Mouse (Mus musculus) gastrocnemius, postnatal 10 days (tissue): ENCODE measurements around the gene Olfr992. TPM values are rescaled to one million over a fixed set of nuclear protein-coding genes. Genes with fewer than 3 reads are reported as not detected.
"Not testable (repeated sequence)": the region's sequence is repeated elsewhere in the genome, so short reads cannot be mapped to it uniquely, and the experiment has no call there.

ENCODE experiments used
- DNase-seq: peaks from one replicate; pipeline ENCODE4 v3.0.0; 2021; ENCODE audit warnings: mixed read lengths
- long read RNA-seq, 2 experiments: library from polyadenylated mRNA; stranded (forward); transcript quantifications; one replicate each; pipeline ENCODE4 v2.0.0; 2021
- total RNA-seq, 2 experiments: library from RNA; stranded (reverse); gene quantifications; 2 replicates each; pipeline ENCODE4 v1.2.3; 2021

Gene Olfr992
- total RNA-seq = not detected
- long read RNA-seq, experiment 1 = 0 reads
- long read RNA-seq, experiment 2 = 0 reads

DNA sequence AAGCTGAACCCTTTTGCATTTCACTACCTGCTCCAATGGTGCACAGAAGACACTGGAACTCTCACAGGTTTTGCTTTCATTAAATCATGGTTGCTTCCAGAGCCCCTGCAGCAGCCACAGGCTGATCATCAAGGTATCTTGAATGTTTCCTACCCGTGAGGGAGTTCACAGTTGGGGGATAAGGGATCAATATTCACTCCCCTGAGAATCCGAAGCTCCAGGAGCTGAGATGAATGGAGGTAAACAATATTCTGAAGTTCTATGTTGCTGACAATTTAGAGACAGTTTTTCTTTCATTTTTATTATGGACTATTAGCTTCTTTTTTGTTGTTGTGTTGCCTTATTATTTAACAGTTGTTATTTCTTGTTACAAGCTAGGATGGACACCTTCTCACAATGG is at the start of gene Olfr992:
Gene Olfr992, minus strand, starts transcription at position 101 of the 400 bp plus-strand sequence.
- DNase-seq = no peak

DNA sequence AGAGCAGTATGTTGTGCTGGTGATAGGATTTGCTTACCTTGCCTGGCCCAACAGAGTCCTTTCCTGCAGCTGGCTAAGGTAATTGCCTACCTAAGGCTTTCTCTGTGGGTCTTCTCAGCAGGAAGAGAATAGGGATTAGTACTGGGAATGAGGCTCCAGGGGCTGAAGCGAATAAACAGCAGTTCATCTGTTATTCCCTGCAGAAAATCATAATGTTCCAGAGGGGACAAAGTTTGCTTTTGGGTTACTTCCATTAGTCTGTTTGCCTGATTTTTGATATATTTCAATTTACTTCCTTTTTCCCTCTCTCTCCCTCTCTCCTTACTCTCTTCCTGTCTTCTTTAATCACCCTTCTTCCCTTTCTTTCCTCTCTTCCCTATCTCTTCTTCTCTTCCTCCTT is 34.3 kb upstream of the Olfr992 start, which contains the start of gene Olfr995:
Gene Olfr995, minus strand, starts transcription at position 101 of the 400 bp plus-strand sequence.
- no peak for DNase-seq

DNA sequence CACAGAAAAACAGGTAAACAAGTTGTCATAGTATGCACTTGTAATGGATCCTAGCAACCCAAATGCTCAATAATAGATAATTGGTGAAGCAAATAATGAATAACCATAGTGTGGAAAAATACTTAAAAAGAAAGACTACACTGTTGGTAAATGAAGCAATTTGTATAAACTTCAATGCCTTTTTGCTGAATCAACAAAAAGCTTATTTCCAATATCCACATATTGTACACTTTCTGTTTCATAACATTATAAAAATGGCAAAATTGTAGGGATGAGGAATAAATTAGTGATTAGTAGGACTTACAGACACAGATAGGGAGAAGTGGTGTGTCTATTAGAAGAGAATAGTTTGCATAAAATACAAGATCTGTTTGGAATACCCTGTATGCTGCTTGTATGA is 33.3 kb upstream of the Olfr992 start:
- no peak for DNase-seq

DNA sequence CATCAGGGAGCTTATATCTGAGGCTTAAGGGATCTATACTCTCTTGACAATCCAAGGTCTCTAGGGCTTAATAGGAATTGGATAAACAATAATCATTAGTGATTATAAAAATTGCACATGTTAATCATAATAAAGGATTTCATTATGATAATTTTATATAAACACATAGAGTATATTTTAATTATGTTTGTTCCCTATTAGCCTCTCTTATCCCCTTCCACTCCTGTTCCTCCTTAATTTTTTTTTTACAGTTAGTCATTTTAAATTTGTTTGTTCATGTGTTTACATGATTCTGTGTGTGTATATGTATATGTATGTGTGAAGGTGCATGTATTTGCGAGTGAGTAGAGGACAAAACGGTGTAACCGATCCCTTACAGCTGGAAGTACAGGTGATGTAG is 27.1 kb upstream of the Olfr992 start, which contains the start of gene Olfr994:
Gene Olfr994, minus strand, starts transcription at position 101 of the 400 bp plus-strand sequence.
- no peak for DNase-seq

DNA sequence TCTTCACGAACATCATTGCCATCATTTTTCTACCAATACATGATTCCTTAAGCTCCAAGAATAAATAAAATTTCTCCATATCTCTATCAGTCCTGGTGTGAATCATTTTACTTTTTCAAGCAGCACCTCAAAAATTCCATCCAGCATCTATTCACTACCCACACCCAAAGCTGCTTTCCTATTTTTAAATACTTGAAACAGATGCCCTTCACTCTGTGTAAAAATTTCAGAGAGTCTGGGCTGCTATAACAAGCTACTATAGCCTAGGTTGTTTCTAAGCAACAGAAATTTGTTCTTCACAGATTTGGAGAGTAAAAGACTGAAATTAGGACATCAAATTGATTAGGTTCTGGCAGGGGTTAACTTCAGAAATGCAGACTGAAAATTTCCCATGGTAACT is 16.6 kb upstream of the Olfr992 start:
- DNase-seq = no peak

DNA sequence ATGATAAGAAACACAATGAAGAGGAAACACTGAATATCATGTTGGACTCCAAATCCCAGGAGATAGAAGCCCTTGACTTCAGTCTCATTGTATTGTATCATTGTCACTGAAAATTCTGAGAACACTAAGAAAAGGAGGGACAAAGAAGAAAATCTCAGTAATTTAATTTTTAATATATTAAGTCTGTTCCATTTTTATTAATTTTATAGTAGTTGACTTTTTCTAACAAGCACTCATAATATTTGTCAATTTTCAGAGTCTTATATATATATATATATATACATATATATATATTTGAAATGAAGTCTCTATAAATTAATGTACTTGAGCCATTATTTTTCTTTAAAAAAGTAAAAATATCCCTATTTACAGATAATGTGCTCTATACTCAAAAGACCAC is 5.5 kb upstream of the Olfr992 start, which contains the start of gene Olfr993:
Gene Olfr993, minus strand, starts transcription at position 101 of the 400 bp plus-strand sequence.
- DNase-seq = no peak

DNA sequence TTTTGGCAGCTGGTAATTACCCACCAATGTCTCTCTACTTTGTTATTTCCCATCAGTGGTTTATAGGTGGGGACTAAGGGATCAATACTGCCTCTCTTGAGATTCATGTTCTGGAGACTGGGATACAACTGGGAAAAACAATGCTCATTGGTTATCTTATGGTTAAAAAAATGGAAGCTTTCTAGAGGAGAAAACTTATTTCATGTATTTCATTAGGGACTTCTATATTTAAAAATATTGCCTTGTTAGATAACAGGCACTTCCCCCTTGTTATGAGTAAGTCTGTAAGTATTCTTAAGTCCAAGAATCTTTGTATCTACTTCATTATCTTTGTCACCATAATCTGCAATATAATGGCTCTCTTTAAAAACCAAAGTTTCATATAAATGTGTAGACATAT is 46.1 kb downstream of the Olfr992 start, which contains the start of gene Olfr988:
Gene Olfr988, minus strand, starts transcription at position 101 of the 400 bp plus-strand sequence.
- not testable (repeated sequence) for DNase-seq

Other genes starting within 250 kb of the Olfr992 start
- 1 to 10 TPM; 5.9 to 6.8 TPM for gene Lrrc55, start 212.3 kb downstream of the Olfr992 start, total RNA-seq
- not detected for gene Olfr987, start 70.2 kb downstream of the Olfr992 start, total RNA-seq
- not detected for gene Olfr988, start 46.2 kb downstream of the Olfr992 start, total RNA-seq
- gene Olfr993, start 5.4 kb upstream of the Olfr992 start, total RNA-seq = not detected
- gene Olfr994, start 27.0 kb upstream of the Olfr992 start, total RNA-seq = not detected
- not detected for gene Olfr995, start 34.2 kb upstream of the Olfr992 start, total RNA-seq
- gene 4833423E24Rik, start 109.6 kb upstream of the Olfr992 start, total RNA-seq = not detected
- not detected for gene Olfr996, start 169.7 kb upstream of the Olfr992 start, total RNA-seq
- gene Olfr998, start 179.5 kb upstream of the Olfr992 start, total RNA-seq = not detected
- not detected for gene Olfr1000, start 202.4 kb upstream of the Olfr992 start, total RNA-seq
- not detected for gene Olfr1002, start 241.2 kb upstream of the Olfr992 start, total RNA-seq